Mouse (Mus musculus) frontal cortex, postnatal 25 days (tissue): Measurements from ENCODE around the gene Gsdmc3.
"Not testable (repeated sequence)": the region's sequence is repeated elsewhere in the genome, so short reads cannot be mapped to it uniquely, and the experiment has no call there.

Source experiments
- DNase-seq, 2 experiments: peaks; one replicate each; pipeline ENCODE4 v3.0.0; 2022; ENCODE audit warnings: low spot score in 2 of 2

Gsdmc3 gene

DNA sequence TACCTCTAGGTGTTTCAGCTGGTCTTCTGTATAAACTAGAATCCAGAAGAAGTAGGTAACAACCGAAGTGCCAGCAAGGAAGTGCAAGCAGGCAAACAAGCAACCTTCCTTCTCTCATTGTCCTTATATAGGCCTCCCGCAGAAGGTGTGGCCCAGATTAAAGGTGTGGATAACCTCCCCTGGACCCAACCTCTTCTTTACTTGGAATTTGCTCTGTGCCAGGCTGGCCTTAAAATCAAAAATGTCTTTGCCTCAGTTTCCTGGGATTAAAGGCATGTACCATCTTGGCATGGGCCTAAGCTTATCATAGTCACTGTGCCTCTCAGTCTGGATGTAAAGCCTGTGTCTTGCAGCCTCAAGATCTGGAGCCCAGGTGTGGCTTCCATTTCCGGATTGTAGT, at the start of gene Gsdmc3:
Gene Gsdmc3 (minus strand): TSS at position 101 of the 400 bp plus-strand sequence.
- DNase-seq: not testable (repeated sequence)

DNA sequence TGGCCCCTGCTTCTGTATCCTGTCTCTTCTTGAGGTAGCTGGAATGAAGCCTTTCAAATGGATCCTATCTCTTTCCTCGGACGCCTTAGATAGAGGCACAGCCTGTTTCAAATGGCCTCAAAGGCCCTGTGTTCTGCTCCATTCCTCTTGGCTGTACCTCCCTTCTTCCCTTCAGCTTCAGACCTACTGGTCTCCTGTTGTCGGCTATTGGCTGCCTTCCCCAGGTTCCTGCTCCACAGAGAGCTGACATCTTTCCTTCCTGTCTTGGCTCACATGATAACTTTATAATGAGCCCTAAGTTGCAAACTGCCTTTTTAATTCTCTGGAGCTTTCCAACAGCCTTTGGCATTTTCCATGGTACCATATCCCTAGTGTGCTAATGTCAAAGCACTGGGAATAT, 47.8 kb upstream of the Gsdmc3 start:
- DNase-seq: no peak

DNA sequence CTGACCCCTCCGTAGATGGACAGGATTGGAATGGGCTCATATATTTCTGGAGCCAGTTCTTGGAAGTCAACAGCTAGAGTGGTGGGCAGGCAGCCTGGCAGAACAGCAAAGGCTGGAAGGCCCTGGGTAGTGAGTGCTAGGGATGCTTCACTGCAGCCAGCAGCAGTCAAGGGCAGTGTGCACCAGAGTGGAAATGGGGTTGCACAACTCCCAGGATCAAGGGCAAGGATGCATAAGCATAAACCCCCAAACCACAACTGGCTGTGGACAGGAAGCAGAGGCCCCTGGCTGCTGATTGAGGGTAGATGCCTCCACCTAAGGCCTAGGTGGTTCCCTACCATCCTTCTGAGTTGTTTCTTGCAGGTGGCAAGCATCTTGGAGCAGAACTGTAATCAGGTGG, 46.1 kb upstream of the Gsdmc3 start:
- no peak for DNase-seq

DNA sequence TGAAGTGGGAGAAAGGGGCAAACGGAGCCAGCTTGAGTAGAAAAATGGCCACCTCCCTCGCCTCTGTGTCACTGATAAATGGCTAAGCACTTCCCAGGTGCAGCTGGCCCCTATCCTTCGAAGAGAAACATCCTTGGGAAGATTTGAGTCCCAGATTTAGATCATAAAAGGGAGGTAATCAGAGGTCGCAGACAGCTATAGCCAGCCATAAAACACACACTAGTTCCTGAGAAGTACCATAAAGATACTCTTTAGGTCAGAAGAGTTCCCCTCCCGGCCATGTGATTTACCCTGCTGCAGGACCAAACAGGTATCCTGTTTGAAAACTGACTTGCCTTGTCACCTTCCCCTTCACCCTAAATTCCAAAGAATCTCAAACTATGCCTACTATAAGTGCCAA, 43.3 kb upstream of the Gsdmc3 start:
- not testable (repeated sequence) for DNase-seq

DNA sequence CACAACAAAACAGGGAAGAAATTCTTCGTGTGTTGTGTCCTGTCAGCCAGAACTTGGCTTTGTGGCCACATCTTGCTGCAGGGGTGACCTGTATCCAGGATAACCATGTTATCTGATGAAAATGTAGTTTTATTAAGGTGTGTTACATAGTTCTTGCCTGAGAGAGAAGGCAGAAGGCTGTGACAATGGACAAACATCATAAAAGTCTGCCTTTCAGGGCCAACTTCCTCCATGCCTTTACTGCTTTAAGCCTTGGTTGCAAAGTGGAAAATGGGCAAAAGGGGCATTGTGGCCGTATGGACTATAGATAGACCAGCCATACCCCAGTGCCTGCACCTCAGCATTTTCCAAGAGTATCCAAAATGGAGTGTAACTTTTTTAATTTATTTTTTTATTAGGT, 41.4 kb upstream of the Gsdmc3 start:
- DNase-seq: not testable (repeated sequence)

DNA sequence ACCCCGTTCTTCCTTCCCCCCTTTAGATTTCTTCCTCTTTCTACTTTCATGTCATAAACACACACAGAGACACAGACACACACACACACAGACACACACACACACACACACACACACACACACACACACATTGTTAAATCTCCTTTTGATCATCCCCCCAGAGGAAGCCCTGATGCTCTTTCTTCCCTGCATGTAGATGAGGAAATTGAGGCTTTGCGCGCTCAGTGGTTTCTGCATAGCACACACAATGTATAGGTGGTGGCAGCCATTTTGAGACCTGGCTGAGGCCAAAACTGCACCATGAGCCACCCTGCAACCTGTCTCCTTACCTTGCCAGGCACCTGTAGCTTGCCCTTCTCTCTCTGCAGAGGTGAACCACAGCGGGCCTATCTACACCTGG, 38.2 kb upstream of the Gsdmc3 start:
- not testable (repeated sequence) for DNase-seq

DNA sequence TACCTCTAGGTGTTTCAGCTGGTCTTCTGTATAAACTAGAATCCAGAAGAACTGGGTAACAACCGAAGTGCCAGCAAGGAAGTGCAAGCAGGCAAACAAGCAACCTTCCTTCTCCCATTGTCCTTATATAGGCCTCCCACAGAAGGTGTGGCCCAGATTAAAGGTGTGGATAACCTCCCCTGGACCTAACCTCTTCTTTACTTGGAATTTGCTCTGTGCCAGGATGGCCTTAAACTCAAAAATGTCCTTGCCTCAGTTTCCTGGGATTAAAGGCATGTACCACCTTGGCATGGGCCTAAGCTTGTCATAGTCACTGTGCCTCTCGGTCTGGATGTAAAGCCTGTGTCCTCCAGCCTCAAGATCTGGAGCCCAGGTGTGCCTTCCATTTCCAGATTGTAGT, 33.8 kb upstream of the Gsdmc3 start, which contains the start of gene Gsdmc4:
Gene Gsdmc4 (minus strand): TSS at position 101 of the 400 bp plus-strand sequence.
- DNase-seq: not testable (repeated sequence)

DNA sequence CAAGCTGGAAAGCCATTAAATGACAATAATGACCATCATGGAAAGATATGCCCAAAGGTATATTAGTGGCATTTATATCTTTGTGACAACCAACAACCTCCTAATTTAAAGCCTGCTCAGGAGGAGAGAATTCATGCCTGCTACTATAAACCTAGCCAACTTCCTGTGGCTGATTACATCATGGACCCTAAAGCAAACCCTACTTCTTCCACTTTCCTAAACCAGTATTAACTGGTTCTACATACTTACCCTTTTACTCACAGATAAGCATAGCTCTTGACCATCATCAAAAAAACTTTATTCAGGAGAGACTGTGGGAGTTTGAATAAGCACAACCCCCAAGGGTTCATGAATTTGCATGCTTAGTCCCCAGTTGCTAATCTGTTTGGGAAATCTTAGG, 31.5 kb upstream of the Gsdmc3 start:
- not testable (repeated sequence) for DNase-seq

DNA sequence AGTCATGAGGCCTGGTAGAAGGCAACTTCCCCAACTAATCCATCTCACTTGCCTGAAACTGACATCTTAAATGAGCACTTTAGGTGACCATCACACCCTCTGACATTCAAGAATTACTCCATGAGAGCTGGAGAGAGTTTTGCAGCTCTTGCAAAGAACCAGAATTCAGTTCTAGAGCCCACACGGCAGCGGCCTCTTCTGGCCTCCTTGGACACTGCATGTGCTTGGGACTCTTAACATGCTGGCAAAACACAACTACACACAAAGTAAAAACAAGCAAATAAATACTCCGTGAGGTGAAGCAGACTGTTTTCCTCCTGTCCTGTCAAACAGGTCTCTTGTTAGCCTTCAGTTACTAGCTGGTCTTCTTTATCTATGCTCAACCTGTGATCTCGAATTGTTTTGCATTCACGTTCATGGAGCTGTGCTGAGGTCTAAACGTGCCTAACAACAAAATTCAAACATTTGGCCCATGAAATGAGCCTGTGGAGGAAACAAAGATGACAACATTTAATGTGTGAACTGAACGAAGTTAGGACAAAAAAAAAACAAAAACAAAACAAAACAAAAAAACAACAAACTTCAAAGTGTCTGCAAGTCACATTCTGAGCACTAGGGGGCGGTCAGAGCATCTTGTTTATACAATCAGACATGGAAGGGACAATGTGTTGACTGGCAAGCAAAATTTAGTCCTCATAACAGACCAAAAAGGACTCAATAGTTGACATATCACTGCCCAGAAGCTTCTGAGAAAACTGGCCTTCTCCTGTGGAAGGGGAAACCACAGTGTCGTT, 17.4 kb upstream of the Gsdmc3 start:
- peak in 1 of 2 experiments; percentile 12 for DNase-seq

DNA sequence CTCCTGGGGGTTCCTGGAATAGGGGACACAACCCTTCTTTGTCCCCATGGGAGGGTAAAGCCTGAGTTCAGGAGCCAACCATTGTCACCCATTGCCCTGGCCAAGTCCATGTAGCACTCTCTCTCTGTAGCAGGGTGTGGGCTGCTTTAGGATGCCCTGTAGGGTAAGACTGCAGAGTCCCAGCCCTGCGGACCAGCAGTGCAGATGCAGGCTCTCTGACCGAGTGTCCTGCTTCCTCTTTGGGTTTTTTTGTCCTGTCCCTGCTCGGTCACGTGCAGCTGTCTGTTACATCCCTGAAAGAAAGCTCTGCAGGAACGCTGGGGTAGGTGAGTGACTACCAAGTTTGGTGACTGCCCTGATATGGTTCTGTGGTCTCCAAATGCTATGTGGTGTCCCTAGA, 10.1 kb upstream of the Gsdmc3 start:
- not testable (repeated sequence) for DNase-seq

DNA sequence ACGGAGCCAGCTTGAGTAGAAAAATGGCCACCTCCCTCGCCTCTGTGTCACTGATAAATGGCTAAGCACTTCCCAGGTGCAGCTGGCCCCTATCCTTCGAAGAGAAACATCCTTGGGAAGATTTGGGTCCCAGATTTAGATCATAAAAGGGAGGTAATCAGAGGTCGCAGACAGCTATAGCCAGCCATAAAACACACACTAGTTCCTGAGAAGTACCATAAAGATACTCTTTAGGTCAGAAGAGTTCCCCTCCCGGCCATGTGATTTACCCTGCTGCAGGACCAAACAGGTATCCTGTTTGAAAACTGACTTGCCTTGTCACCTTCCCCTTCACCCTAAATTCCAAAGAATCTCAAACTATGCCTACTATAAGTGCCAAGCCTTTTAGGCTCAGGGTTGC, 9.6 kb upstream of the Gsdmc3 start:
- DNase-seq: not testable (repeated sequence)

DNA sequence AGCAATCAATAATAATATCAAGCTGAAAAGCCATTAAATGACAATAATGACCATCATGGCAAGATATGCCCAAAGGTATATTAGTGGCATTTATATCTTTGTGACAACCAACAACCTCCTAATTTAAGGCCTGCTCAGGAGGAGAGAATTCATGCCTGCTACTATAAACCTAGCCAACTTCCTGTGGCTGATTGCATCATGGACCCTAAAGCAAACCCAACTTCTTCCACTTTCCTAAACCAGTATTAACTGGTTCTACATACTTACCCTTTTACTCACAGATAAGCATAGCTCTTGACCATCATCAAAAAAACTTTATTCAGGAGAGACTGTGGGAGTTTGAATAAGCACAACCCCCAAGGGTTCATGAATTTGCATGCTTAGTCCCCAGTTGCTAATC, 2.2 kb downstream of the Gsdmc3 start:
- not testable (repeated sequence) for DNase-seq

DNA sequence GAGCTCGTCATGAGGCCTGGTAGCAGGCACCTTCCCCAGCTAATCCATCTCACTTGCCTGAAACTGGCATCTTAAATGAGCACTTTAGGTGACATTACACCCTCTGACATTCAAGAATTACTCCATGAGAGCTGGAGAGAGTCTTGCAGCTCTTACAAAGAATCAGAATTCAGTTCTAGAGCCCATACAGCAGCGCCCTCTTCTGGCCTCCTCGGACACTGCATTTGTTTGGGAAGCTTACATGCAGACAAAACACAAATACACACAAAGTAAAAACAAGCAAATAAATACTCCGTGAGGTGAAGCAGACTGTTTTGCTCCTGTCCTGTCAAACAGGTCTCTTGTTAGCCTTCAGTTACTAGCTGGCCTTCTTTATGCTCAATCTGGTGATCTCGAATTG, 16.4 kb downstream of the Gsdmc3 start:
- DNase-seq: peak in 1 of 2 experiments; percentile 4
